Mouse (Mus musculus) mouse embryonic stem cell (cell line): ENCODE data around the gene Lgals7.
"Not testable (repeated sequence)": the region's sequence is repeated elsewhere in the genome, so short reads cannot be mapped to it uniquely, and the experiment has no call there.

Experiments
- in situ Hi-C, 2 experiments: fragments of 300-500 bp; cut with MboI; formaldehyde crosslinking; loops; 1 replicate in 1 of 2; 3 replicates in 1 of 2; pipeline ENCODE4 v1.14.3; 2019 to 2020; ENCODE audit warnings: low sequenced_read_pairs in 2 of 2, low pct_unique_long_range_greater_than_20kb in 1 of 2, mixed read lengths in 1 of 2; ENCODE audit not compliant: unreplicated experiment in 1 of 2

Lgals7 gene

DNA sequence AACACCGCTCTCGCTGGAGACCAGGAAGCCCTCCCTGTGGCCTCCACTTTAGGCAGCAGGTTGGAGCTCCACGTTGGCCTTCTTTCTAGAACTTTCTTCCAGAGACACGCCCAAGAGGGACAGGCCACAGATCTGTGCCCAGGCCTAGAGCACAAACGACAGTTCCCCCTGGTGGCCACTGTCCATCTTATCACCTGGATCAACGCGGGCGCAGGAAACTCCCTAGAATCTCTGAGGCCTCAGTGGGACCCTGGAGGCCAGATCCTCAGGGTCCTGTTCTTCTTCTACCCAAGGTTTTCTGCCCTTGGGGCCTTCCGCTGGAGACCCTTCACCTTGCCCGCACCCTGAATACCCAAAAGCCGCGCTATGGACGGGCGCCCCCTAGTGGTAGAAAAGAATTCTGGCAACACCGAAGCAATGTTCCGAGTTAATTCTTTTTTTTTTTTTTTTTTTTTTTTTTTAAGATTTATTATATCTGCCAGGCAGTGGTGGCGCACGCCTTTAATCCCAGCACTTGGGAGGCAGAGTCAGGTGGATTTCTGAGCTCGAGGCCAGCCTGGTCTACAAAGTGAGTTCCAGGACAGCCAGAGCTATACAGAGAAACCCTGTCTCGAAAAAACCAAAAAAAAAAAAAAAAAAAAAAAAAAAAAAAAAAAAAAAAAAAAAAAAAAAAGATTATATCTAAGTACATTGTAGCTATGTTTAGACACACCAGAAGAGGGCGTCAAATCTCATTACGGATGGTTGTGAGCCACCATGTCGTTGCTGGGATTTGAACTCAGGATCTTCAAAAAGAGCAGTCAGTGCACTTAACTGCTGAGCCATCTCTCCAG lies 4.1 kb downstream of the Lgals7 start:
- in situ Hi-C loops, result loop anchor here in 1 of 2 experiments (5.0 kb wide), 1 partner anchor 75 kb away; no protein-coding TSS in a partner anchor

GRCm38 (mm10) chr7:28870901-28871664 lies 7.4 kb downstream of the Lgals7 start:
- in situ Hi-C loops, result no loop called here

DNA sequence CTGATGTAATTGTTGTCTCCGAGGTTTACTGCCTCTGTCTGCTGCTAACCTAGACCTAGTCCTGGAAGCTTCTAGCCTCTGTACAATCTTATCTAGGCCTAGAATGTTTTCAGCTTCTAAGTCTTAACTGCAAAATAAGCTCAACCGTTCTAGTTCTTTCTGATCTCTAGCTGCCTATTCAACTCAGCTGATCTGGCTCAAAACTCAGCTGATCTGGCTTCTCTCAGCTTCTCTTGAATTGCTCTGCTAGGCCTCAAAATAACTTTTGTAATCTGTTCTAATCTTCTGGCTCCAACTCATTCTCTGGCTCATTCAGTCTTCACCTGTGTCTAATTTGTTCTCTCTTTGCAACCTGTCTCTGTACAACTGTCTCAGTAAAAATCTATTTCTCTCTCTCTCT lies 10.9 kb downstream of the Lgals7 start:
- in situ Hi-C loops, result no loop called here

DNA sequence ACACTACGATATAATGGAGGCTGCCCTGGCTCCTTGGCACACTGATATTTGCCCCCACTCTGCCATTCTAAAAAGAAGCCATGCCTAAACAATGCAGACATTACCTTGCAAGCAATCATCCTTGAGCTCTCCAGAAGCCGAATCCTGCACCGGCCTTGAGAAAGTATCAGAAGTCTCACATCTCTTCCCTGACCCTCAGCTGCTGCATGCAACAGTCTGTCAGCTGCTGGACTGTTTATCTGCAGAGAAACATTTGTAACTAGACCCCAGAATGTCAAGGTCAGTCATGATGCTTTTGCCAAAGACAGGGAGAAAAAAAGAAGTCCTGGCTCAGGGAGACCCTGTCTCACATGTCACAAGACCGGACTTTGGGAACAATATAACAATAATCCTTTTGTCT lies 12.4 kb downstream of the Lgals7 start:
- in situ Hi-C loops, result no loop called here

GRCm38 (mm10) chr7:28877155-28877554 lies 13.5 kb downstream of the Lgals7 start:
- in situ Hi-C loops, result no loop called here

DNA sequence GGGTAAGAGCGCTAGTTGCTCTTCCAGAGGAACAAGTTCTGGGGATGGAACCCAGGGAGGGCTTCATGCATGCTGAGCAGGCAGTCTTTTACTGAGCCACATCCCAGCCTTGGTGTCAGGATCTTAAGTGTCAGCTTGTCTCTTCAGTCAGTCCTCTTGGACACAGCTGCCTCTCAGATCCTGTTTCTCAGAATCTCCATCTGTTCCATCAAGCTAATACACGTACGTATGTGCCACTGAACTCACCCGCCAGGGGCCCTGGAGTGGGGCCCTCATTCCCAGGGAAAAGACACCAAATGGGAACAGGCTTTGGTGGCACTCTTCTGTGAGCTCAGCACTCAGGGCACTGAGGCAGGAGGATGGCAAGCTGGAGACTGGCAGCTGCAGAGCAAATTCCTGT lies 14.2 kb downstream of the Lgals7 start:
- in situ Hi-C loops, result no loop called here

DNA sequence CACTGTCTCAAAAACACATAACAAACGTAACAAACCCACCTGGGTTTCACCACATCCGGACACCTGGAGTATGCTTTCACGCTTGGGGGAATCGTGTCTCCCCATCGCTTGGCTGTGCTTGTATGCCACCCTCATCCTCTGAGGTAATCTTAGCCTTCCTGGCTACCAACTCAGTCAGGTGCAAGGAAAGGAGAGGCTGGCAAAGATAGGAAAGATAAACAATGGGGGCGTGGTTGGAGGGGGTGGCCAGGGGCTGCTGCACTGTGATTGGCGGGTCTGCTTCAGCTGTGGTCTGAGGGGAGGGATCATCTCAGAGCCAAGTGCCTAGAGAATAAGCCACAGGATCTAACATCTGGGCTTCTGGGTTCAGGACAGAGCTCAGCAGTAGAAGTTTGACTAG lies 16.0 kb downstream of the Lgals7 start:
- in situ Hi-C loops, result no loop called here

GRCm38 (mm10) chr7:28880554-28880953 lies 16.9 kb downstream of the Lgals7 start:
- in situ Hi-C loops, result no loop called here

DNA sequence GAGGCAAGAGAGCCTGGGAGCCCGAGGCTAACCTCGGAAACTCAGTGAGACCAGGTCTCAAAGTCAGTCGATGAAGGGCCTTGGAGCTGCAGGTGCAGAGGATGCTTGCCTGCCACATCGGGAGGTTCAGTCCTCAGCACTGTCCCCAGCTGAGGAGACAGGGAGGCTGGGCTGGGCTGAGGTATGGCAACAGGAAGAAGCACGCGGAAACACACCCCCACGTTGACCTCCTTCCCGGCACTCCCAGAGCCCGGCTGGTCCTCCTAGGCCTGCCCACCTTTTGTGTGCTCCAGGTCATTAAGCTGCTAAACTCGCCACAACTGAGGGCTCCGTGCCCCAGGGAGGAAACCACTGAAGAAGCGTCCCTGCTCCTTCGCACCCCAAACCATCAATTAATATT lies 17.5 kb downstream of the Lgals7 start, which contains the start of gene Capn12:
Gene Capn12, plus strand, starts transcription at position 224 of the 400 bp plus-strand sequence.
- in situ Hi-C loops, result no loop called here

DNA sequence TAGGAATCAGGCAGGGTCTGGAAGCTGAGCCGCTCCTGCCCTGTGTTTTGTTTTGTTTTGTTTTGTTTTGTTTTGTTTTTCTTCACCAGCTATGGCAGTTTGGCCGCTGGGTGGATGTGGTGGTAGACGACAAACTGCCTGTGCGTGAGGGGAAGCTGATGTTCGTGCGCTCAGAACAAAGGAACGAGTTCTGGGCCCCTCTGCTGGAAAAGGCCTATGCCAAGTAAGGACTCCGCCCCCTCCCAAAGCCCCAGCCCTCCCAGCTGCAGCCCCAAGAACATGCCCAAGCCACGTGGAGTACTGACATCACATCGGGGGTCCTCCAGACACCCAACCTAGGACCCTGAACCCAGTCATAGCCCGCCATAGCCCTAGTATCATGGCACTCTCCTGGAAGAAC lies 19.4 kb downstream of the Lgals7 start:
- in situ Hi-C loops, result no loop called here

DNA sequence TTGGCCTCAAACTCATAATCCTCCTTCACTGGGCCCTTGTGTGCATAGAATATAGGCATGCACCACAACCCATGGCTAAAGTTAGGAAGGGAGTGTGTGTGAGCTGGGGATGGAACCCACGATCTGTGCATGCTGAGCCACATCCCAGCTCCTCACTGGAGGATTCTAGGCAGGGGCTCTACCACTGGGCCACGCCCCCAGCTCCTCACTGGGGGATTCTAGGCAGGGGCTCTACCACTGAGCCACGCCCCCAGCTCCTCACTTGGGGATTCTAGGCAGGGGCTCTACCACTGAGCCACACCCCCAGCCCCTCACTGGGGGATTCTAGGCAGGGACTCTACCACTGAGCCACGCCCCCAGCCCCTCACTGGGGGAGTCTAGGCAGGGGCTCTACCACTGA lies 20.1 kb downstream of the Lgals7 start:
- in situ Hi-C loops, result not testable (repeated sequence)

GRCm38 (mm10) chr7:28886486-28886885 lies 22.8 kb downstream of the Lgals7 start:
- in situ Hi-C loops, result no loop called here

DNA sequence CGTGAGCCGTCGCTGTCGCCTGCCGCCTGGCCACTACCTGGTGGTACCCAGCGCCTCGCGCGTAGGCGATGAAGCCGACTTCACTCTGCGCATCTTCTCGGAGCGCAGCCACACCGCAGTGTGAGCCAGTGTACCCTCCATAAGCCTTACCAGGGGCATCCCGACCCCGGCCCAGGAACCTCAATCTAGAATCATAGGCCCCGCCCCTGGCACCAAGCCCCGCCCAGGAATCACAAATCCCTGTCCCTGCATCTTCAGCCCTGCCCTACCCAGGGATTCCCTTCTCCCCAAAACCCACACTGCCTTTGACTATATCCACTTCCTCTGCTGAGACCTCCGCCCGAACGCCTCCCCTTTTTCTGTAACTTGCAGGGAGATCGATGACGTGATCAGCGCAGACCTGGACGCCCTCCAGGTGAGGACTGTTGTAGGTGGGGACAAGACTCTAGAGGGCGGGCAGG lies 25.1 kb downstream of the Lgals7 start:
- in situ Hi-C loops, result no loop called here

- in situ Hi-C loops, result no loop called here
These were observed 28.9 kb downstream of the Lgals7 start for GRCm38 (mm10) chr7:28892601-28893000.

GRCm38 (mm10) chr7:28893643-28894265 lies 30.1 kb downstream of the Lgals7 start:
- in situ Hi-C loops, result no loop called here

DNA sequence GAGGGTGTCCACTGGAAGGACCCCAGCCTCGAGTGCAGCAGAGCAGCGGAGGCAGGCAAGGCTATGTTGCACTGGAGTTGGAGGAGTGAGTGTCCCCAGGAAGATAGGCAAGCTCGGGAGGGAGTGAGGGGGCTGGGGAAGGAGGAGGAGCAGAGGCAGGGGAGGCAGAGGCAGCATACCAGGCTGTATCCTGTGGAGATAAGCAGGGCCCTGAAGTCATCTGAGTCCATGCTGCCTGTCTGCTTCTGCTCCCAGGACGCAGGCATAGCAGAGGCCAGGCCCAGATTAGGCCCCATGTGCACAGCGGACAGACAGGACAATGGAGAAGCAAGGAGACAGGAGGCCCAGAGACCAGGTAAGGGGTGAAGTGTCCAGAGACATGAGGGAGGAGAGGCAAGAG lies 31.3 kb downstream of the Lgals7 start:
- in situ Hi-C loops, result no loop called here

- in situ Hi-C loops, result no loop called here
These were observed 34.0 kb downstream of the Lgals7 start for GRCm38 (mm10) chr7:28897661-28898060.

GRCm38 (mm10) chr7:28899972-28900371 lies 36.3 kb downstream of the Lgals7 start:
- in situ Hi-C loops, result no loop called here
